Mouse (Mus musculus): ENCODE results near the gene Olfr1247.
"Not testable (repeated sequence)": the region's sequence is repeated elsewhere in the genome, so short reads cannot be mapped to it uniquely, and the experiment has no call there.

Olfr1247 gene

DNA sequence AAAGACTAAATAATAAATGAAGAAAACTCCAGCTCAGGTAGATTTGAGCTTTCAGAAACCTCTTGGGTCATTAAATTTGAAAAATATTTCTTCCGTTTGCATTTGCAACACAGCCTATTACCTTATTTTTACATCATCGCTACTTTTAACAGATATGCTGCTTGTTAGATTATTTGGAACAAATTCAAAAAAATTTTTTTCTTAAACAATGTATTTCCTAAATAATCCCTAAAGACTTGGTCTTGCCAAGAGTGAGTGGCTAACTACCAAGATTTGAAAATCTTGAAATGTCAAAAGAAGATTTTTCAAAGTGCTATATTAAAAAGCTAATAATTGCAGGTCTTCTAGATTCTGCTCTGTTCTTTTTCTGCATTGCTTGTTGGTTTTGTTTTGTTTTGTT lies at the start of gene Olfr1247:
Gene Olfr1247, minus strand, starts transcription at position 101 of the 400 bp plus-strand sequence.
- no peak for DNase-seq (ENCODE audit: low spot score)

DNA sequence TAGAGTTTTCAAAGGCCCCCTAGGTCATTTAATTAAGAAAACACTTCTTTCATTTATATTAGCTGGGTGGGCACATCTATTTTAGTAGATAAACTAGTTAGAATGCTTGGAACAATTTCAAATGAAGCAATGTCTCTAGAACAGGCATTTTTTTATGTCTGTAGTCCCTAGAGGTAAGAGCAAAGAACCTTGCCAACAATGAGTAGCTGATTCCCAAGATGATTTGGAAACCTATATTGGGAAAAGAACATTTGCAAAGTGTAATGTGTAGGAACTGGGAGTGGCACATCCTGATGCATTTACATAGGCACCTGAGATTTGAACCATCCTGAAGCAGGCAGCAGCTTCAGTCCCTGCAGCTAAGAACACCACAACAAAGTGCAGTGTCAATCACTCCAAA lies 47.4 kb upstream of the Olfr1247 start, which contains the start of gene Olfr1250:
Gene Olfr1250, minus strand, starts transcription at position 101 of the 400 bp plus-strand sequence.
- no peak for DNase-seq (ENCODE audit: low spot score)

DNA sequence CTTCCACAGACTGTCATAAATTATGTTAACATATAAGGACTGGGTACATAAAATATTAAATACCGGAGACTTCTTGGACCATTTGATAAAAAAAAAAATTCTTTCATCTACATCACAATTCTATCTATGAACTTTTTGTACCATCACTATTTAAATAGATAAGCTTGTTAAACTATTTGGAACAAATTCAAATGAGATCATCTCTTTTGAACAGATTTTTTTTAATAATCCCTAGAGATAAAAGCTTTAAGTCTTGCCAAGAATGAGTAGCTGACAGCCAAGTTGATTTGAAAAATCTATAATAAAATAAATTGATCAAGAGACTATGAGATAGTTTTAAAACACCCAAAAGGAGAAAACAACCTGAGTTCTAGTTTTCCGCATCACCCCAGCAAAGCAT lies 21.0 kb upstream of the Olfr1247 start, which contains the start of gene Olfr1249:
Gene Olfr1249, minus strand, starts transcription at position 101 of the 400 bp plus-strand sequence.
- DNase-seq (ENCODE audit: low spot score): no peak

DNA sequence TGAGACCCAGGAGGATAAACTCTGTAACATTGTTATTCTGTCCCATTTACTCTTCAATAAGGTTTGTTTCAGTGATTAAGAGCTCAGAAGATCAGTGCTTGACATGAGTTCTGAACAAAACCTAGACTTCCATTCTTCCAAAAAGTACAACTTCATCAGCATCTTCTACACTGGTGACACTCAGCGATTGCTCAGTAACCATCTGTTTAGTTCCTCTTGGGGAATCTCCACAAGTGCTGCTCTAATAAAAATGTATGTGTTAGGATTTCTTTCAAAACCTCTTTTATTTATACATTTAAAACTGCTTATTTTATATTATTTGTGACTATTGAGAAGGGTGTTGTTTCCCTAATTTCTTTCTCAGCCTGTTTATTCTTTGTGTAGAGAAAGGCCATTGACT lies 4.2 kb upstream of the Olfr1247 start, which contains the start of gene Olfr1248:
Gene Olfr1248, minus strand, starts transcription at position 101 of the 400 bp plus-strand sequence.
- DNase-seq (ENCODE audit: low spot score): not testable (repeated sequence)

DNA sequence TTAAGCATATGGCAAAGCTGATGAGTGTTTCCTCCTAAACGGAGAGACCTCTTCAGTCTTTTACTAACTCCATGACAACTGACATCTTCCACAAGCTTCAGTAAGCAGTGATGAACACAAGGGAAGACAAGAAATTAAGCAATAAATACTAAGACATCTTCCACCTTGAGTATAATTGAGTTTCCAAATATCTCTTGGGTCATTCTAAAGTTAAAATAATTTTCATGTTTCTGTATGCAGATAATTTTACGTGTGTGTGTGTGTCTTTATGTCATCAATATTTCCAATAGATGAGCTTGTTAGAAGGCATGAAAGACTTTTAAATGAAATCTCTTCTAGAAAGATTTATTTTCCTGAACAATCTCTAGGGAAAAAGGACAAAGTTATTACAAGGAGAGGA lies 20.9 kb downstream of the Olfr1247 start, which contains the start of gene Olfr1246:
Gene Olfr1246, minus strand, starts transcription at position 101 of the 400 bp plus-strand sequence.
- no peak for DNase-seq (ENCODE audit: low spot score)

DNA sequence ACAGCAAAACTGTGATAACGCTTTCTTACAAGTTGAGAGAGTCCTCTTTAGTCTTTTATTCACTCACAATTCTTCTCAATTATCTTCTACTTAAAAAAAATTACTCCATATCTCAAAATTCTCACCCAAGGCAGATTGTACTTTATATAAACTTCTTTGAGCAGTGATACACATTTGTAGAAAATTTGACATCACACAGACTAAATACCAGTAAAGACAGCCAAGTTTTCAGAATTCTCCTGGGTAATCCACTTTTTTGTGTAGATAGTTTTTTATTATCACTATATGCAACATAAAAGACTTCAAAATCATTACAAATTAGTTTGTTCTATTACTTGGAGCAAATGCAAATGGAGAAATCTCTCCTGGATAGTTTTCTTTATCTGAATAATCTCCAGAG lies 35.6 kb downstream of the Olfr1247 start, which contains the start of gene Olfr1245:
Gene Olfr1245, minus strand, starts transcription at position 101 of the 400 bp plus-strand sequence.
- DNase-seq (ENCODE audit: low spot score): no peak

DNA sequence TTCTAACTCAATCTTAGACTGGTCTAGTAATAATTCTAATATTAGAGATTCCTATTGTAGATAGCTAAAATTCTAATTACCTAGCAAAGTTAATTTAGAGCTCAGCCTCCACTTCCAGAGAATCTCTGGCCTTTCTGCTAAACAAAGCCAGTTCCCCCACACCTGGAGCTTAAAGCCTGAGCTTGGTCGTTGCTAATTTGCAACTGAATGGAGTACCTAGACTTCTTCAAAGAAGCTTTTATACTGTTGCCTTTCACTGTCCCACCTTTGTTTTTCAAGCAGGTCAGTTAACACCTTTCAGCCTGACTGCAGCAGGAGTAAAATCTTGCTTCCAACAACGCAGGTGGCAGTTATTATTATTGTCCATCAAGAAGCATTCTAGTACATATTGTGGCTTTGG lies 51.2 kb downstream of the Olfr1247 start:
- DNase-seq (ENCODE audit: low spot score): not testable (repeated sequence)
